In genomic region chr5:138117199-138118015, GRCm38 (mm10) we compare ENCODE assay signal across 7 mouse cellular contexts. TPM values are rescaled to one million over a fixed set of nuclear protein-coding genes. Genes with fewer than 3 reads are reported as not detected.
DNase-seq lines count a peak whose midpoint lies in the region; ATAC-seq and TF ChIP-seq lines count a peak whose summit lies in the region.

No protein-coding gene starts in this region.

- peak; percentile 49; the same call in 1 of the 2 replicates for ATAC-seq in midbrain, embryonic 16.5 days

- peaks cover 4% of the 10 kb centered on the region for H3K4me1 ChIP-seq in thymus, adult 2 months (replicated peaks; ENCODE audit: control insufficient read depth, insufficient read depth, low read length)
- H3K4me1 ChIP-seq in midbrain, embryonic 16.5 days (ENCODE audit: control insufficient read depth, insufficient read depth, low read length), result peaks cover 22% of the 10 kb centered on the region

- H3K27ac ChIP-seq in thymus, adult 2 months (ENCODE audit: control insufficient read depth, insufficient read depth, low read length), result peak overlapping the region; percentile 78
- H3K27ac ChIP-seq in midbrain, embryonic 16.5 days (ENCODE audit: low read length), result peak overlapping the region; percentile 95

- no peaks in the 10 kb centered on the region for H3K27me3 ChIP-seq in thymus, adult 2 months (ENCODE audit: control insufficient read depth, insufficient read depth, low read length)
- no peaks in the 10 kb centered on the region for H3K27me3 ChIP-seq in midbrain, embryonic 16.5 days (ENCODE audit: control insufficient read depth, insufficient read depth, low read depth, low read length)

- no peak for DNase-seq in thymus, adult 2 months
- no peak for DNase-seq in thymus, postnatal 4 days
- peak; percentile 17 for DNase-seq in embryo, embryonic 9.5 days (ENCODE audit: extremely low spot score)
- peak; percentile 14 for DNase-seq in hindlimb bud, embryonic 11.5 days (ENCODE audit: extremely low spot score, low read depth, low spot score)
- DNase-seq in frontal cortex, postnatal 10 days (ENCODE audit: low spot score in 2 of 2), result no peak
- no peak for DNase-seq in left cerebral cortex, adult 8-10 months (ENCODE audit: low spot score in 2 of 2)

- TF ChIP-seq POLR2A in thymus, adult 2 months (IDR thresholded peaks at IDR 0.05; ENCODE audit: control insufficient read depth, extremely low read depth, insufficient read depth, low read length, poor library complexity), result no peak

- no peaks in the 10 kb centered on the region for H3K36me3 ChIP-seq in thymus, adult 2 months (ENCODE audit: control insufficient read depth, insufficient read depth, low read length)
- 0 out of 2 replicates have a peak, but pooled peaks cover 7% of the 10 kb centered on the region for H3K36me3 ChIP-seq in midbrain, embryonic 16.5 days (ENCODE audit: control insufficient read depth, insufficient read depth, low read length)

- H3K4me2 ChIP-seq in midbrain, embryonic 16.5 days (ENCODE audit: low read length), result peak overlapping the region; percentile 73

- TF ChIP-seq CTCF in thymus, adult 2 months (IDR thresholded peaks at IDR 0.05; ENCODE audit: borderline replicate concordance, control insufficient read depth, extremely low read depth, insufficient read depth, low read length, poor library complexity), result no peak

- peak overlapping the region; percentile 88 for H3K9ac ChIP-seq in midbrain, embryonic 16.5 days (ENCODE audit: low read depth, low read length)

- H3K9me3 ChIP-seq in midbrain, embryonic 16.5 days (replicated peaks; ENCODE audit: control insufficient read depth, low read length, poor library complexity, severe bottlenecking), result no peaks in the 10 kb centered on the region

- H3K4me3 ChIP-seq in thymus, adult 2 months (ENCODE audit: control insufficient read depth, insufficient read depth, low read length), result peak overlapping the region; percentile 94
- H3K4me3 ChIP-seq in midbrain, embryonic 16.5 days (ENCODE audit: low read depth, low read length), result peak overlapping the region; percentile 70

- 6% methylated on average over 16 of the region's 16 CpGs for WGBS in thymus, adult 2 months
- WGBS in midbrain, embryonic 16.5 days, result 8% methylated on average over 16 of the region's 16 CpGs

RNA-seq across cellular contexts. Expression of gene Zscan21, which starts 0.7 kb away (rescaled TPM):
- 11.1 and 13.0 TPM in 2 replicates for polyA plus RNA-seq in thymus, adult 2 months (2012; rRNA removed)
- 85.4 and 96.0 TPM in 2 replicates for polyA plus RNA-seq in midbrain, embryonic 16.5 days (2015; fragmentation: Nextera tagmentation; extraction: Ambion mirVana)
- 10 to 100 TPM; 15.9 to 17.8 (median 16.3) TPM for total RNA-seq in left cerebral cortex, adult 8-10 months (2022)

RNA-seq across cellular contexts. Expression of gene Zkscan1, which starts 32.5 kb away (rescaled TPM):
- polyA plus RNA-seq in thymus, adult 2 months (2012; rRNA removed), result 5.1 and 5.9 TPM in 2 replicates
- polyA plus RNA-seq in midbrain, embryonic 16.5 days (2015; fragmentation: Nextera tagmentation; extraction: Ambion mirVana), result 22.7 and 25.4 TPM in 2 replicates
- total RNA-seq in left cerebral cortex, adult 8-10 months (2022), result 10 to 100 TPM; 39.6 to 44.7 (median 42.9) TPM

RNA-seq across cellular contexts. Expression of gene Zfp113, which starts 38.1 kb away (rescaled TPM):
- 3.3 and 3.6 TPM in 2 replicates for polyA plus RNA-seq in thymus, adult 2 months (2012; rRNA removed)
- 23.9 and 26.3 TPM in 2 replicates for polyA plus RNA-seq in midbrain, embryonic 16.5 days (2015; fragmentation: Nextera tagmentation; extraction: Ambion mirVana)
- total RNA-seq in left cerebral cortex, adult 8-10 months (2022), result 10 to 100 TPM; 11.6 to 14.0 (median 13.4) TPM

RNA-seq across cellular contexts. Expression of gene Cops6, which starts 43.5 kb away (rescaled TPM):
- polyA plus RNA-seq in thymus, adult 2 months (2012; rRNA removed), result 78.7 and 92.0 TPM in 2 replicates
- 288 and 309 TPM in 2 replicates for polyA plus RNA-seq in midbrain, embryonic 16.5 days (2015; fragmentation: Nextera tagmentation; extraction: Ambion mirVana)
- 100 to 1,000 TPM; 133 to 147 (median 144) TPM for total RNA-seq in left cerebral cortex, adult 8-10 months (2022)

RNA-seq across cellular contexts. Expression of gene Ap4m1, which starts 54.4 kb away (rescaled TPM):
- polyA plus RNA-seq in thymus, adult 2 months (2012; rRNA removed), result 42.9 and 44.2 TPM in 2 replicates
- 24.9 and 27.2 TPM in 2 replicates for polyA plus RNA-seq in midbrain, embryonic 16.5 days (2015; fragmentation: Nextera tagmentation; extraction: Ambion mirVana)
- total RNA-seq in left cerebral cortex, adult 8-10 months (2022), result 10 to 100 TPM; 21.6 to 28.1 (median 24.0) TPM

Comparison
In these comparisons a context has a peak if more than half of its experiments do, and no peak if none do; other contexts are left out.
1. DNase-seq: peak in embryo, embryonic 9.5 days (single experiment) and hindlimb bud, embryonic 11.5 days (single experiment); none in thymus, adult 2 months (single experiment), thymus, postnatal 4 days (single experiment), frontal cortex, postnatal 10 days (0 of 2) and left cerebral cortex, adult 8-10 months (0 of 2).